In the genomic region with DNA sequence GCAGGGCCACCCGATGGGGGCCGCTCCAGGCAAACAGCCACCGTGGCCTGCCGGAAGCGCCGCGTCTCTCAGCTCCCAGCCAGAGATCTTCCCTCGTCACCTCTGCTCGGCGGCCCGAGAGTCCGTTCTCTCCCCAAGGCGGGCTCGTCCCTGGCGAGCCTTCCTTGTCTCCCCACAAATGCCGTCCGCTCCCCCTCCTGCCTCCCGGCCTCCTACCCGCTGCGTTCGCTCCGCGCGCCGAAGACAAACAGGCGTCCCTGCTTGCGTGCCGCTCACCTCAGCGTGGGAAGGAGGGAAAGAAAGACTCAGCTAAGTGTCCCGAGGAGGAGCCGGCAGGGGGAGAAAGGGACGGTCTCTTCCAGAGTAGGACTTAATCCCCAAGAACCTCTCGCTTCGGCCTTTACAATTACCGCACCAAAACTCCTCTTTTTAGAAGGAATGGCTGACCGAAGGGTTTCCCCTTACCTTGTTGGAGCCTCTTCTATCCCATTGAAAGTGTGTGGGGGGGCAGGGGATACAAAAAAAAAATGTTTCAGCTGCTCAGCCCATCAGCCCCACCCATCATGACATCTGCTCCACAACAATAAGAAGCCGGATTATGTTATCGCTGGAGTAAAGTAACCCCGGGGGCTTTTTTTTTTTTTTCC, we compare ENCODE assay signal across 8 mouse cellular contexts. TPM values are rescaled to one million over a fixed set of nuclear protein-coding genes. Genes with fewer than 3 reads are reported as not detected.
DNase-seq lines count a peak whose midpoint lies in the region; ATAC-seq and TF ChIP-seq lines count a peak whose summit lies in the region.

TSS of gene Trip12 (minus strand) at position 499 of the 647 bp plus-strand sequence.

- intact Hi-C loops in gastrocnemius, postnatal 14 days (cut with DNase I; ENCODE audit: low total_unique reads), result no loop called here

- no peaks in the 10 kb centered on the region for H3K36me3 ChIP-seq in testis, adult 2 months (ENCODE audit: control insufficient read depth, insufficient read depth, low read length)
- no peaks in the 10 kb centered on the region for H3K36me3 ChIP-seq in intestine, embryonic 16.5 days (ENCODE audit: control insufficient read depth, insufficient read depth, low read length)

- H3K4me2 ChIP-seq in intestine, embryonic 16.5 days (ENCODE audit: low read depth, low read length), result peak within 1 kb of the TSS; percentile 62

- H3K27ac ChIP-seq in testis, adult 2 months (ENCODE audit: control insufficient read depth, insufficient read depth, low read depth, low read length), result peak within 1 kb of the TSS; percentile 99
- peak within 1 kb of the TSS; percentile 99 for H3K27ac ChIP-seq in intestine, embryonic 16.5 days (ENCODE audit: low read length)

- peak; percentile 70 for ATAC-seq in intestine, embryonic 16.5 days

- WGBS in intestine, embryonic 16.5 days, result 0% methylated on average over 34 of the region's 39 CpGs

- no peak for TF ChIP-seq CTCF in testis, adult 2 months (IDR thresholded peaks at IDR 0.05; ENCODE audit: control insufficient read depth, insufficient read depth, insufficient replicate concordance, low read depth, low read length)

- peak; percentile 64; the same call in 1 of the 2 replicates for TF ChIP-seq POLR2A in testis, adult 2 months (IDR thresholded peaks at IDR 0.05; ENCODE audit: control insufficient read depth, low read depth, low read length)

- no peaks in the 10 kb centered on the region for H3K9me3 ChIP-seq in intestine, embryonic 16.5 days (ENCODE audit: control insufficient read depth, low read length)

- H3K27me3 ChIP-seq in testis, adult 2 months (ENCODE audit: control insufficient read depth, insufficient read depth, low read length), result no peaks in the 10 kb centered on the region
- no peaks in the 10 kb centered on the region for H3K27me3 ChIP-seq in intestine, embryonic 16.5 days (replicated peaks; ENCODE audit: control insufficient read depth, insufficient read depth, low read length)

- no peak for DNase-seq in testis, postnatal 10 days (ENCODE audit: low spot score)
- DNase-seq in brain, adult 2 months (ENCODE audit: low read depth, low spot score), result peak; percentile 63
- DNase-seq in gastrocnemius, postnatal 14 days, result no peak
- peak; percentile 37 for DNase-seq in mesoderm, embryonic 11.5 days (ENCODE audit: low read depth, low spot score)
- DNase-seq in spleen, postnatal 36 days (ENCODE audit: low spot score in 2 of 2), result no peak
- no peak for DNase-seq in spleen, postnatal 14 days (ENCODE audit: low spot score in 2 of 2)

- H3K4me1 ChIP-seq in testis, adult 2 months (ENCODE audit: control insufficient read depth, insufficient read depth, low read length), result peaks cover 2% of the 10 kb centered on the region; the same call in 1 of the 2 replicates
- no peaks in the 10 kb centered on the region for H3K4me1 ChIP-seq in intestine, embryonic 16.5 days (ENCODE audit: control insufficient read depth, insufficient read depth, low read length)

- H3K9ac ChIP-seq in intestine, embryonic 16.5 days (ENCODE audit: low read depth, low read length), result peak within 1 kb of the TSS; percentile 98

- H3K4me3 ChIP-seq in testis, adult 2 months (ENCODE audit: control insufficient read depth, low read depth, low read length), result peak within 1 kb of the TSS; percentile 100
- H3K4me3 ChIP-seq in intestine, embryonic 16.5 days (ENCODE audit: low read length), result peak within 1 kb of the TSS; percentile 93

RNA-seq across cellular contexts. Expression of gene Trip12, which starts in this region (rescaled TPM):
- 214 and 242 TPM in 2 replicates for polyA plus RNA-seq in testis, adult 2 months (2012; rRNA removed)
- total RNA-seq in gastrocnemius, postnatal 14 days (2021), result 100 to 1,000 TPM; 171 to 173 TPM
- polyA plus RNA-seq in intestine, embryonic 16.5 days (2015; fragmentation: Nextera tagmentation; extraction: Ambion mirVana), result 34.5 and 42.9 TPM in 2 replicates

Comparison
In these comparisons a context has a peak if more than half of its experiments do, and no peak if none do; other contexts are left out.
1. DNase-seq: peak in brain, adult 2 months (single experiment) and mesoderm, embryonic 11.5 days (single experiment); none in testis, postnatal 10 days (single experiment), gastrocnemius, postnatal 14 days (single experiment), spleen, postnatal 36 days (0 of 2) and spleen, postnatal 14 days (0 of 2).